Mouse (Mus musculus) lung, embryonic 15.5 days (tissue): ENCODE data around the gene Srd5a3. TPM values are rescaled to one million over a fixed set of nuclear protein-coding genes. Genes with fewer than 3 reads are reported as not detected.
A peak's percentile ranks its signal among the peaks of the same experiment; 100 is the strongest.

Source experiments
- ATAC-seq: fragments of 200-750 bp; cut with Nextera tagmentation; 2 replicates; pipeline ENCODE4 v1.8.0; 2017; ENCODE audit warnings: moderate number of reproducible peaks, borderline replicate concordance; ENCODE audit not compliant: low FRiP score, low TSS enrichment; ENCODE audit errors: extremely low read depth
- H3K27ac ChIP-seq: fragments of 300-500 bp; sonication (generic); 2 replicates; pipeline ENCODE4 v1.5.1; 2015; ENCODE audit warnings: moderate library complexity, mild to moderate bottlenecking, inconsistent platforms
- H3K27me3 ChIP-seq: fragments of 300-500 bp; sonication (generic); 2 replicates; pipeline ENCODE4 v1.6.1; 2015; ENCODE audit warnings: inconsistent platforms
- H3K36me3 ChIP-seq: fragments of 300-500 bp; sonication (generic); 2 replicates; pipeline ENCODE4 v1.6.1; 2015; ENCODE audit warnings: inconsistent platforms
- H3K4me1 ChIP-seq: fragments of 300-500 bp; sonication (generic); 2 replicates; pipeline ENCODE4 v1.6.1; 2015; ENCODE audit warnings: inconsistent platforms
- H3K4me2 ChIP-seq: fragments of 300-500 bp; sonication (generic); 2 replicates; pipeline ENCODE4 v1.6.1; 2015; ENCODE audit warnings: inconsistent platforms, mild to moderate bottlenecking, moderate library complexity
- H3K4me3 ChIP-seq: fragments of 300-500 bp; sonication (generic); 2 replicates; pipeline ENCODE4 v1.5.1; 2015; ENCODE audit warnings: mild to moderate bottlenecking, inconsistent platforms
- H3K9ac ChIP-seq: fragments of 300-500 bp; sonication (generic); 2 replicates; pipeline ENCODE4 v1.6.1; 2015; ENCODE audit warnings: inconsistent platforms
- H3K9me3 ChIP-seq: fragments of 300-500 bp; sonication (generic); 2 replicates; pipeline ENCODE4 v1.6.1; 2016; ENCODE audit warnings: inconsistent platforms
- WGBS: fragments of 180-500 bp; shearing (Covaris S2); methylation state at CpG from one replicate; pipeline ENCODE4 v1.1.7; 2015; 5-methylcytosine and 5-hydroxymethylcytosine counted together
- polyA plus RNA-seq: library from polyadenylated mRNA; unstranded; fragments of >200 nt; fragmentation: Nextera tagmentation; extraction: Ambion mirVana; gene quantifications from 2 replicates; pipeline ENCODE4 v1.2.1, GENCODE M21; 2015

The Srd5a3 gene
- polyA plus RNA-seq, 1 experiment from 2014 or later = 49.6 TPM

- Histone ChIP-seq H3K27me3 (no peaks in the 10 kb centered on the region), H3K27ac (peak overlapping the region; percentile 62), H3K9ac (no peak overlapping the region), H3K4me3 (no peak overlapping the region), H3K4me2 (no peak overlapping the region), H3K4me1 (peaks cover 8% of the 10 kb centered on the region), H3K36me3 (no peaks in the 10 kb centered on the region), H3K9me3 (no peaks in the 10 kb centered on the region)
- no peak for ATAC-seq
- 64% methylated on average over 1 of the region's 1 CpGs for WGBS
These were observed 4.4 kb upstream of the Srd5a3 start for GRCm38 (mm10) chr5:76135644-76136043.

- Histone ChIP-seq H3K4me1 (peaks cover 12% of the 10 kb centered on the region), H3K9ac (no peak overlapping the region), H3K4me3 (no peak overlapping the region), H3K27ac (peak overlapping the region; percentile 62), H3K36me3 (no peaks in the 10 kb centered on the region), H3K9me3 (no peaks in the 10 kb centered on the region), H3K4me2 (no peak overlapping the region), H3K27me3 (no peaks in the 10 kb centered on the region)
- no peak for ATAC-seq
- WGBS = 92% methylated on average over 3 of the region's 3 CpGs
These were observed 3.8 kb upstream of the Srd5a3 start for GRCm38 (mm10) chr5:76136271-76136670.

DNA sequence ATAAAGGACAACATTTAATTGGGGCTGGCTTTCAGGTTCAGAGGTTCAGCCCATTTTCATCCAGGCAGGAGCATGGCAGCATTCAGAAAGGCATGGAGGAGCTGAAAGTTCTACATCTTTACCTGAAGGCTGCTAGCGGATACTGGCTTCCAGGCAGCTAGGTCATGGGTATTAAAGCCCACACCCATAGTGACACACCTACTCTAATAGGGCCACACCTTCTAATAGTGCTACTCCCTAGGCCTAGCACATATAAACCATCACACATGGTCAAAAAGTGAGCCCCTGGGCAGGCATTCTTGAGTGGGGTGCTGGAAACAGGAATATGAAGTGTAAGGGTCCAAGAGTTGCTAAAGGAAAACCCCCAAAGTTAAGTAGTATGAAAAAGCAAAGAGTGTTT lies 2.5 kb upstream of the Srd5a3 start:
- H3K9ac ChIP-seq = no peak overlapping the region
- no peak overlapping the region for H3K4me2 ChIP-seq
- no peak overlapping the region for H3K27ac ChIP-seq
- no peak for ATAC-seq
- no peak overlapping the region for H3K4me3 ChIP-seq
- H3K9me3 ChIP-seq = no peaks in the 10 kb centered on the region
- no peaks in the 10 kb centered on the region for H3K27me3 ChIP-seq
- 96% methylated on average over 1 of the region's 1 CpGs for WGBS
- peaks cover 15% of the 10 kb centered on the region for H3K4me1 ChIP-seq
- no peaks in the 10 kb centered on the region for H3K36me3 ChIP-seq

DNA sequence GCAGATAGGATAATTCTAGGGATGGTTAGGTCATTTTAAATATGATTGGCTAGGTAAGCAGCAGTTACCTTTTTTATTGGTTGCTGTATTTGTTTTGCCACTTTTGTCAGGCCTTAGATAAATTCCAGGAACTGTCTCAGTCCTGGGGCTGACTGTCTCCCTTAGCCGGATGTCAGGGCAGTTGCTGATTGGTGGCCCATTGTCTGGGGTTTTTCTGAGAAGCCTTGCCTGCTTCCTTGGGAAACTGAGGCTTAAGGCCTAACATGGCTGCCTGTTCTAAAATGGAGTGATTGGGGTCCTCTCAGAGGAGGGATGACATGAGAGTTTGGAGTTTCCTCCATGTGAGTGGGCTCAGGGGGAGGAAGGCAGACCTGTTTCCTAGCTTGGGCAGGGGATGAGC lies 2.0 kb upstream of the Srd5a3 start:
- Histone ChIP-seq H3K4me2 (no peak overlapping the region), H3K4me3 (no peak overlapping the region), H3K4me1 (peaks cover 15% of the 10 kb centered on the region), H3K36me3 (no peaks in the 10 kb centered on the region), H3K27me3 (no peaks in the 10 kb centered on the region), H3K9ac (no peak overlapping the region), H3K27ac (no peak overlapping the region), H3K9me3 (no peaks in the 10 kb centered on the region)
- ATAC-seq = no peak
- 62% methylated on average over 1 of the region's 1 CpGs for WGBS

DNA sequence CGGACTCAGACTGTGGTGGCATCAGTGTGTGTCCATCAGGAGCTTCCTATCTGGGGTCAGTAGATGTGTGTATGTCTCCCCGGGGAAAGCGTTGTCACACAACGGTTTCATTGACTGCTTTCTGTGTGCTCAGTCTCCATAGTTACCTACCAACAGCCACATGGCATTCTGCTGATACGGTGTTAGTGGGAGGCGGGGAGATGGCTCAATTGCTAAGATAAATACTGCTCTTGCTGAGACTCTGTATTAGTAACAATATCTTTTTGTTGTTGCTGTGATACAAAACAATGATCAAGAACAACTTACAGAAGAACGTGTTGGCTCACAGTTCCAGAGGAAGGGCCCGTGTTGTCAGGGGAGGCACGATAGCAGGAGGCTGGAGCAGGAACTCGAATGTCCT lies 1.6 kb upstream of the Srd5a3 start:
- Histone ChIP-seq H3K9me3 (no peaks in the 10 kb centered on the region), H3K4me3 (no peak overlapping the region), H3K4me1 (peaks cover 15% of the 10 kb centered on the region), H3K27ac (no peak overlapping the region), H3K9ac (no peak overlapping the region), H3K36me3 (no peaks in the 10 kb centered on the region), H3K4me2 (no peak overlapping the region), H3K27me3 (no peaks in the 10 kb centered on the region)
- 63% methylated on average over 10 of the region's 10 CpGs for WGBS
- no peak for ATAC-seq

DNA sequence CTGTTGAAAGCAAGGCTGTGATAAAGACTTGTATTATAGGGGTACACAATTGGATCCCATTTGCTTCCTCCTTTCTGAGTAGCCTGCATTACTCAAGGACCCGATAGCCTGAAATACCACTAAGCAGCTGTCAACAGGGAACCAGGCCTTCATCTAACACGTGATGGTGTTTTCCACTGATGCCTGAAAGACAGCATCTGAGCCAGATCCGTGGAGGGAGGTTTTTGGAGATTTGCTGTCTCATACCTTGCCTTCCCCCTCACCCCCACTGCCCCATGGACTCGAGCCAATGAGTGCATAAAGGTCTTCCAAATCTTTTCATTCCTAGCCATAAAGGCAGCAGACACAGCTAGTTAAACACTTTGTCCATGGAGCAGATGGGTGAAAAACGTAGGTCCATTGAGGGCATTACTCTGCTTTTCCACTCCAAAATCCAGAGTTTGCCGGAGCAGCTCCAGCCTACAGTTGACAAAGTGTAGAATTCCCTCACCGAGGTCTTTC lies 850 bp upstream of the Srd5a3 start:
- Histone ChIP-seq H3K4me1 (peaks cover 15% of the 10 kb centered on the region), H3K9me3 (no peaks in the 10 kb centered on the region), H3K4me2 (peak overlapping the region; percentile 76), H3K36me3 (no peaks in the 10 kb centered on the region), H3K27ac (no peak overlapping the region), H3K27me3 (no peaks in the 10 kb centered on the region), H3K4me3 (peak overlapping the region; percentile 82), H3K9ac (0 out of 2 replicates have a peak overlapping the region, but pooled peaks have one; percentile 99)
- no peak for ATAC-seq
- WGBS = 40% methylated on average over 7 of the region's 7 CpGs

DNA sequence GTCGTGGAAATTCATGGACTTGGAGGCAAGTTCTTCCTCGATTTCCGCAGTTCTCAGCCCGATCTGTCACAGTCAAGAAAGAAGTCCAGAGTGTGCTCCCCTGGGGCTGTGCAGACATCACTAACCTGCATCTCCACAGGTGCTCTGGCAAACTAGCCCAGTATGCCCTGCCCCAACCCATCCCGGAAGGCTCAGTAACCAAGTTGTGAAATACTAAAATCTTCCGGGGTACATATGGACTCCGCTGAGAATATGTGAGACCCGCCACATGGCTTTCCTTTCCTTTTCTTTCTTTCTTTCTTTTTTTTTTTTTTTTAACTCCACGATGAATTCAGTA lies 627 bp downstream of the Srd5a3 start:
- 6% methylated on average over 9 of the region's 9 CpGs for WGBS
- H3K4me2 ChIP-seq = peak overlapping the region; percentile 76
- peak overlapping the region; percentile 82 for H3K4me3 ChIP-seq
- H3K27ac ChIP-seq = peak overlapping the region; percentile 100
- no peaks in the 10 kb centered on the region for H3K27me3 ChIP-seq
- ATAC-seq = peak; percentile 45
- H3K9ac ChIP-seq = peak overlapping the region; percentile 99
- H3K4me1 ChIP-seq = peaks cover 15% of the 10 kb centered on the region
- H3K9me3 ChIP-seq = no peaks in the 10 kb centered on the region
- H3K36me3 ChIP-seq = no peaks in the 10 kb centered on the region

- H3K27ac ChIP-seq = no peak overlapping the region
These were observed 3.3 kb downstream of the Srd5a3 start for GRCm38 (mm10) chr5:76143356-76143755.

GRCm38 (mm10) chr5:76146401-76146800 lies 6.3 kb downstream of the Srd5a3 start:
- H3K9me3 ChIP-seq = no peaks in the 10 kb centered on the region
- H3K27ac ChIP-seq = no peak overlapping the region
- peaks cover 22% of the 10 kb centered on the region; the same call in 1 of the 2 replicates for H3K36me3 ChIP-seq
- H3K9ac ChIP-seq = no peak overlapping the region
- H3K4me3 ChIP-seq = no peak overlapping the region
- ATAC-seq = peak; percentile 57; the same call in 1 of the 2 replicates
- H3K4me2 ChIP-seq = no peak overlapping the region
- 93% methylated on average over 1 of the region's 1 CpGs for WGBS
- H3K4me1 ChIP-seq = peaks cover 2% of the 10 kb centered on the region; the same call in 1 of the 2 replicates
- H3K27me3 ChIP-seq = no peaks in the 10 kb centered on the region

More at GRCm38 (mm10) chr5:76143356-76143755, 3.3 kb downstream of the Srd5a3 start:
- H3K36me3 ChIP-seq = no peaks in the 10 kb centered on the region
- H3K27me3 ChIP-seq = no peaks in the 10 kb centered on the region
- H3K4me2 ChIP-seq = no peak overlapping the region
- no peaks in the 10 kb centered on the region for H3K9me3 ChIP-seq
- no peak overlapping the region for H3K4me3 ChIP-seq
- H3K4me1 ChIP-seq = peaks cover 15% of the 10 kb centered on the region
- H3K9ac ChIP-seq = no peak overlapping the region
- WGBS = 70% methylated on average over 4 of the region's 4 CpGs
- no peak for ATAC-seq

GRCm38 (mm10) chr5:76149436-76149835 lies 9.4 kb downstream of the Srd5a3 start:
- Histone ChIP-seq H3K4me2 (no peak overlapping the region), H3K36me3 (peaks cover 30% of the 10 kb centered on the region; the same call in 1 of the 2 replicates), H3K9me3 (no peaks in the 10 kb centered on the region), H3K9ac (no peak overlapping the region), H3K4me1 (no peaks in the 10 kb centered on the region), H3K27me3 (no peaks in the 10 kb centered on the region), H3K4me3 (no peak overlapping the region), H3K27ac (no peak overlapping the region)
- WGBS = 87% methylated on average over 6 of the region's 6 CpGs
- no peak for ATAC-seq

- Histone ChIP-seq H3K9ac (no peak overlapping the region), H3K4me3 (no peak overlapping the region), H3K4me2 (no peak overlapping the region), H3K9me3 (no peaks in the 10 kb centered on the region), H3K27me3 (no peaks in the 10 kb centered on the region), H3K27ac (no peak overlapping the region), H3K4me1 (no peaks in the 10 kb centered on the region), H3K36me3 (peaks cover 43% of the 10 kb centered on the region; the same call in 1 of the 2 replicates)
- WGBS = 88% methylated on average over 6 of the region's 6 CpGs
- ATAC-seq = no peak
These were observed 12.9 kb downstream of the Srd5a3 start for GRCm38 (mm10) chr5:76152956-76153355.

- no peak overlapping the region for H3K9ac ChIP-seq
- WGBS = 94% methylated on average over 11 of the region's 11 CpGs
- no peaks in the 10 kb centered on the region for H3K27me3 ChIP-seq
- H3K9me3 ChIP-seq = no peaks in the 10 kb centered on the region
- H3K36me3 ChIP-seq = peaks cover 43% of the 10 kb centered on the region; the same call in 1 of the 2 replicates
- no peak overlapping the region for H3K4me3 ChIP-seq
- no peaks in the 10 kb centered on the region for H3K4me1 ChIP-seq
- no peak overlapping the region for H3K4me2 ChIP-seq
- no peak for ATAC-seq
- no peak overlapping the region for H3K27ac ChIP-seq
These were observed 13.4 kb downstream of the Srd5a3 start for GRCm38 (mm10) chr5:76153430-76153829.
